Mouse (Mus musculus): ENCODE measurements at regions not wholly inside any gene's neighbourhood (a gene's known extent, or its start where the extent isn't known, plus 50 kb on each side); places are given as distances from the start of the nearest gene placed in this dataset.

DNA sequence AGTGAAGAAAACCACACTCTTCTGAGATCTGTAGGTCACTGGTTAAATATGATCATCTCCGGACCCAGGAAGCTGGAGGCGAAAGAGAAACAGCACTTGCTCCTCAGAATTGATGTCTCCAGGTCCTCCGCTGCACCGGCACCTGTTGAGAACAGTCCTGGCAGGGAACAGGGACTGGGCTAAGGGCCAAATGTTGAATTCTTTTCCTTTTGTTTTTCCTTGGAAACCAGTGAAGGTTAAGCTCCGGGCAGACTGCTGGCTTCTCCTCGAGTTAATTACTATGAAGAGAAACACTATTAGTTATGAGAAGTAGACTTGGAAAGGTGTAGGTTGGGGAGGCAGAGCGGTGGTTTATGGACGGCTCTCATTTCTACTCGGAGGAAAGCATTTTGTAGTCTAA lies 242.7 kb downstream of the Rngtt start:
- ATAC-seq (replicated peaks): no peak
- Histone ChIP-seq H3K27ac (replicated peaks) (no peak overlapping the region), H3K9ac (replicated peaks) (no peak overlapping the region), H3K4me1 (peaks cover 40% of the 10 kb centered on the region), H3K4me2 (replicated peaks) (no peak overlapping the region), H3K27me3 (no peaks in the 10 kb centered on the region), H3K36me3 (no peaks in the 10 kb centered on the region), H3K4me3 (no peak overlapping the region), H3K9me3 (no peaks in the 10 kb centered on the region)
- 32% methylated on average over 9 of the region's 9 CpGs for WGBS

- Histone ChIP-seq H3K4me1 (peaks cover 36% of the 10 kb centered on the region), H3K4me3 (no peak overlapping the region), H3K9me3 (no peaks in the 10 kb centered on the region), H3K27ac (replicated peaks) (no peak overlapping the region), H3K9ac (replicated peaks) (no peak overlapping the region), H3K4me2 (replicated peaks) (no peak overlapping the region), H3K27me3 (no peaks in the 10 kb centered on the region), H3K36me3 (no peaks in the 10 kb centered on the region)
- WGBS: 14% methylated on average over 6 of the region's 6 CpGs
- no peak for ATAC-seq (replicated peaks)
These were observed 244.5 kb downstream of the Rngtt start for GRCm38 (mm10) chr4:33554606-33555005.

DNA sequence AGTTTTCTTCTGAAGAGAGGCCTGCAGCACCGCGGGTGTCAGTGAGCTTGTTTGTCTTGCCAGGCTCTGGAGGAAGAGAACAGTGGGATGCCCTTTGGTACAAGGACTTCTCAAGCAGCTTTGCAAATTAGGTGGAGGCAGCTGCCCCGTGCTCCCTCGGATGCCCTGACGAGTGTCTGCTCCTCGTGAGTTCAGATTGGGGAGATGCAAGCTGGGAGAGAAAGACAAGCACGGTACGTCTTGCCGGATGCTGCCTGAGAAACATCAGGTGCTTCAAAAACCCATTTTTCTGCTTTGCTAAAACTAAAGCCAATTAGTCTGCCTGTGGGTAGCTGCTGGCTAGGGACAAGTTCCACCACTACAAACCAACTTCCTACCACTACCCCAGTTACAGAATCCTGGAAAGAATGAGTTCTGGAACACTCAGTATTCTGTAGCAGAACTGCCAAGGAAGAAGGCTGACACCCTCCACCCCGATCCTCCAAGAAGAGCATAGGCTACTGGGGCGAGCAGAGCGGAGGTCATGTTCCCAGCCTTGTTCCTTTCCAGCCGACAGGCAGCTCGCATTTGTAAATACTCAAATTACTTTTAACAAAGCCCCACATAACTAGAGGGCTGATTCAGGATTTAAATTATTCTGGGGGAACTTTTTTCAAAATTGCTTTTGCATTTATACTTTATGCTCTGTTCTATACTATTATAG lies 245.3 kb downstream of the Rngtt start:
- H3K36me3 ChIP-seq: no peaks in the 10 kb centered on the region
- H3K9ac ChIP-seq (replicated peaks): no peak overlapping the region
- WGBS: 5% methylated on average over 14 of the region's 14 CpGs
- peak; percentile 35 for ATAC-seq (replicated peaks)
- no peaks in the 10 kb centered on the region for H3K27me3 ChIP-seq
- H3K4me3 ChIP-seq: no peak overlapping the region
- H3K9me3 ChIP-seq: no peaks in the 10 kb centered on the region
- H3K4me1 ChIP-seq: peaks cover 30% of the 10 kb centered on the region
- no peak overlapping the region for H3K27ac ChIP-seq (replicated peaks)
- peak overlapping the region; percentile 25; the same call in 1 of the 2 replicates for H3K4me2 ChIP-seq (replicated peaks)

- H3K9ac ChIP-seq (replicated peaks): no peak overlapping the region
- H3K4me3 ChIP-seq: no peak overlapping the region
- WGBS: 10% methylated on average over 12 of the region's 12 CpGs
- H3K27me3 ChIP-seq: no peaks in the 10 kb centered on the region
- no peaks in the 10 kb centered on the region for H3K36me3 ChIP-seq
- peaks cover 30% of the 10 kb centered on the region for H3K4me1 ChIP-seq
- no peak overlapping the region for H3K27ac ChIP-seq (replicated peaks)
- H3K9me3 ChIP-seq: no peaks in the 10 kb centered on the region
- peak overlapping the region; percentile 25; the same call in 1 of the 2 replicates for H3K4me2 ChIP-seq (replicated peaks)
- ATAC-seq (replicated peaks): peak; percentile 12; the same call in 1 of the 2 replicates
These were observed 245.9 kb downstream of the Rngtt start for GRCm38 (mm10) chr4:33555966-33556365.

DNA sequence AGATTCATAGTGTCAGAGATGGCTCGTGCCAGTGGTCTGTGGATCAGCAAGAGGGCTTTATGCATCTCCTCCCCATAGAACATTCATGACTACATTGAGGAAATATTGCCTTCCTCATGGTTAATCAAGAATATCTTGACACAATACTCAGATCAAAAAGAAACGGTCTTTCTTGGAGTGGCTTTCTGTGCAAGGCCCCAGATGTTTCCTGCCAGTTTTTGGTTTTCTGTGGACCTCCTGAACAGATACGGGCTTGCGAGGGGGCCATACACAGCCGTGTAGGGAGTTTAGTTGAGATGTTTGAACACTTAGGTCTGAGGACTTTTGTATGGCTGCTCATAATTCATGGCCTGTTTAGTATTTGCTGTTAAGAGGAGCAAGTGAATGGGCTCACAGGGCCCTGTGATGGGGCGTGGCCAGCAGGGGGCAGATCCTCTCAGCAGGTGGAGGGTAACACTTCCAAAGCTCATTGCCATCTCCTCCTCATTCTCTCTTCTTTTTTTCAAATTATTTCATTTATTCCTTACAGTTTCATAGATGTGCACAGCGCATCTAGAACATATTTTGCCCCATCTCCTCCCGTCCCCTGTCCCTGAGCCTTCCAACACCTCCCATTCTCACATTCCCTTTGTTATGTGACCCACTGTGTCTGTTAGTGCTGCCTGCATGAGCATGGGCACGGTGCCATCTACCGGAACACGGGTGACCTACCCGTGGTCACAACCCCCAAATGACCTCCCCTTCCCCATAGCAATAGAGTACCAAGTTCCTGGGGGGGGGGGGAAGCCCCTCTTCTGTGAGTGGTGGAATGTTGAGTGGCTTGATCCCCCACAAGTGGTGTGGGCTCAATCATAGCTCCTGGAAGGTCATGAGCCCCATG lies 246.8 kb downstream of the Rngtt start:
- no peak overlapping the region for H3K4me3 ChIP-seq
- no peaks in the 10 kb centered on the region for H3K27me3 ChIP-seq
- no peak for ATAC-seq (replicated peaks)
- 82% methylated on average over 12 of the region's 12 CpGs for WGBS
- H3K27ac ChIP-seq (replicated peaks): no peak overlapping the region
- no peaks in the 10 kb centered on the region for H3K36me3 ChIP-seq
- H3K4me1 ChIP-seq: peaks cover 30% of the 10 kb centered on the region
- no peak overlapping the region for H3K4me2 ChIP-seq (replicated peaks)
- no peak overlapping the region for H3K9ac ChIP-seq (replicated peaks)
- no peaks in the 10 kb centered on the region for H3K9me3 ChIP-seq

GRCm38 (mm10) chr4:33570274-33570673 lies 260.2 kb downstream of the Rngtt start:
- ATAC-seq (replicated peaks): no peak
- no peaks in the 10 kb centered on the region for H3K27me3 ChIP-seq
- no peak overlapping the region for H3K4me2 ChIP-seq (replicated peaks)
- no peak overlapping the region for H3K9ac ChIP-seq (replicated peaks)
- no peaks in the 10 kb centered on the region for H3K36me3 ChIP-seq
- no peaks in the 10 kb centered on the region for H3K4me1 ChIP-seq
- H3K27ac ChIP-seq (replicated peaks): no peak overlapping the region
- H3K4me3 ChIP-seq: no peak overlapping the region
- H3K9me3 ChIP-seq: no peaks in the 10 kb centered on the region
- 84% methylated on average over 5 of the region's 5 CpGs for WGBS

DNA sequence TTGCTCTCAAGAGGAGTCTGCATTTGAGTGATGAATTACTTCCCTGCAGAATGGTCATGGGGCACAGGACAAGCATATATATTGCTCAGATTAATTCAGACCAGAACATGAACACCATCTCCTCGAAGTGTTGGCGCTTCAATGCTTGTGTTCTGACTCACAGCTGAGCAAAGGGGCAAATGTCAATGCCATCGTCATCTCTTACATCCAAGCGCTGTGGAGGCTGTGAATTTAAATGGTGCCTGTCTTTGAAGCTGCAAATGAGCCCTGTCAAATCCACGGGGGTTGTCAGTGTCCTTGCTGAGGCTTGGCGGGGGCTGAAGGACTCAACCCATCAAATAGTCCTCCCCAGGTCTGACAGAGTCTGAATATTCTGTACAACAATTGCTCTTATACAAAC lies 261.2 kb downstream of the Rngtt start:
- Histone ChIP-seq H3K4me1 (no peaks in the 10 kb centered on the region), H3K36me3 (no peaks in the 10 kb centered on the region), H3K9me3 (no peaks in the 10 kb centered on the region), H3K9ac (replicated peaks) (no peak overlapping the region), H3K4me3 (no peak overlapping the region), H3K4me2 (replicated peaks) (no peak overlapping the region), H3K27me3 (no peaks in the 10 kb centered on the region), H3K27ac (replicated peaks) (no peak overlapping the region)
- ATAC-seq (replicated peaks): no peak
- 64% methylated on average over 6 of the region's 6 CpGs for WGBS

DNA sequence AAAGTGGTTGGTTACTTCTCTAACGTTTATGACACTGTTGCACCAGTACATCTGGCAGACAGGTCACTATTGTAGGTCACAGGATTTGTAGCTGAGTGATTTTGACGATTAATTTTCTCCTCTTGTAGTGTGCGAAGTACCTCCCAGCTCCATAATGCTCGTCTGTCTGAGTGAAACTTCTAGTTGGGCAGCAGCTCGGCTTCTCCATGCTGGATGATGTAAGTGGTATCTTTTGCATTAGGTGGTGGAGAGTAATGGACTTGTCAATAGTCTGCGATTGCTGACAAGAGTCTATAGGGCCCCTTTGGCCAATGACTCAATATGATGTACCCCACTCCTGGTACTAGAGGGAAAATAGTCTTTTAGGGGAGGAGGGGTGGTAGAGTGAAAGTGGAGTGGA lies 267.5 kb downstream of the Rngtt start:
- H3K4me2 ChIP-seq (replicated peaks): no peak overlapping the region
- 97% methylated on average over 6 of the region's 6 CpGs for WGBS

GRCm38 (mm10) chr4:33580491-33580890 lies 270.4 kb downstream of the Rngtt start:
- no peak overlapping the region for H3K9ac ChIP-seq (replicated peaks)
- 0 out of 2 replicates have a peak, but pooled peaks cover 4% of the 10 kb centered on the region for H3K4me1 ChIP-seq
- H3K27me3 ChIP-seq: no peaks in the 10 kb centered on the region
- peaks cover 7% of the 10 kb centered on the region; the same call in 1 of the 2 replicates for H3K9me3 ChIP-seq
- H3K36me3 ChIP-seq: no peaks in the 10 kb centered on the region
- H3K27ac ChIP-seq (replicated peaks): no peak overlapping the region
- WGBS: 87% methylated on average over 8 of the region's 8 CpGs
- H3K4me2 ChIP-seq (replicated peaks): no peak overlapping the region
- no peak overlapping the region for H3K4me3 ChIP-seq
- ATAC-seq (replicated peaks): no peak

More for the DNA sequence above, 267.5 kb downstream of the Rngtt start:
- Histone ChIP-seq H3K9ac (replicated peaks) (no peak overlapping the region), H3K27ac (replicated peaks) (no peak overlapping the region), H3K9me3 (peaks cover 7% of the 10 kb centered on the region; the same call in 1 of the 2 replicates), H3K36me3 (no peaks in the 10 kb centered on the region), H3K4me1 (no peaks in the 10 kb centered on the region), H3K27me3 (no peaks in the 10 kb centered on the region), H3K4me3 (no peak overlapping the region)
- no peak for ATAC-seq (replicated peaks)

DNA sequence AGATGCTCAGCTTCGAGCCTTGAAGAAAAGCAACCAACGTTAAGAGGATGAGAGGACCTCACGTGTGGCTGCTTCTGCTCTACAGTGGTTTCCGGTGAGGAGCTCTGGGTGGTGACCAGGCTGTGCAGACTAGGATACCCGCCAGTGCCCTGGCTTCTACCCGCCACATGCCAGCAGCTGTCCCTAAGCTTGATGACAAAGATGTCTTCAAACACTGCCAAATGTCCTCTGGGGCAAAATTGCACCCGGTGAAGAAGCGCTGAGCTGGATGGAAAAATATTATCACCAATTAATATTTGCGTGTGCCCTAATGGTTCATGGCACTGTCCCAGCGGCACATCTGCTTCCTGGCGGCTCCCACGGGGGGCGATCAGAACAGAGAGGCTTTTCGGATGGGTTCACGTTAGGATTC lies 271.1 kb downstream of the Rngtt start:
- Histone ChIP-seq H3K9ac (replicated peaks) (no peak overlapping the region), H3K27ac (replicated peaks) (no peak overlapping the region), H3K4me1 (peaks cover 6% of the 10 kb centered on the region), H3K27me3 (no peaks in the 10 kb centered on the region), H3K4me3 (no peak overlapping the region), H3K36me3 (no peaks in the 10 kb centered on the region), H3K4me2 (replicated peaks) (no peak overlapping the region), H3K9me3 (peaks cover 7% of the 10 kb centered on the region; the same call in 1 of the 2 replicates)
- 73% methylated on average over 15 of the region's 15 CpGs for WGBS
- ATAC-seq (replicated peaks): no peak

GRCm38 (mm10) chr4:33581766-33582525 lies 271.8 kb downstream of the Rngtt start:
- no peak overlapping the region for H3K27ac ChIP-seq (replicated peaks)
- ATAC-seq (replicated peaks): no peak
- no peak overlapping the region for H3K4me3 ChIP-seq
- H3K9ac ChIP-seq (replicated peaks): no peak overlapping the region
- no peak overlapping the region for H3K4me2 ChIP-seq (replicated peaks)
- no peaks in the 10 kb centered on the region for H3K27me3 ChIP-seq
- peaks cover 7% of the 10 kb centered on the region; the same call in 1 of the 2 replicates for H3K9me3 ChIP-seq
- H3K4me1 ChIP-seq: peaks cover 14% of the 10 kb centered on the region
- H3K36me3 ChIP-seq: no peaks in the 10 kb centered on the region
- 86% methylated on average over 17 of the region's 17 CpGs for WGBS
